Mouse (Mus musculus) R1 (cell line): ENCODE measurements around the gene Pmfbp1.

Experiments
- DNase-seq: peaks from one replicate; pipeline ENCODE4 v3.0.0-alpha.2; 2018; ENCODE audit warnings: low read depth, low spot score

The Pmfbp1 gene

DNA sequence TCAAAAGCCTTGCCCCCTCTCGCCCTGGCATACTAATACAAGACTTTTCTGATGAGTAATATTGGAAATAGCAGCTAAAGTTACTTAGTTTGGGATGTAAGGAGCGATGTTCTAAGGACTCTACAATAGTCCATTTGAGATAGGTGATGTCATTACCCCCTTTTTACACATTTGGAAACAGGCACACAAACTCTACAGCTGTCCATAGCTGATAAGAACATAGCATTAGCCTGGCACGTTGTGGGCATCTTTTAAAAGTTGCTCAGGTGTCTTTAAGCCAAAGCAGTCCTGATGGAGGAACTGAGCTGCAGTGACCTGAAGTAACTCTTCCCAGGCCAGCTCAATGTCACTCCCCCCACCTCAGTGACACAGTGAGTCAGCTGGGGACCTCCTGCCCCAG lies 97.5 kb downstream of the Pmfbp1 start:
- no peak for DNase-seq

DNA sequence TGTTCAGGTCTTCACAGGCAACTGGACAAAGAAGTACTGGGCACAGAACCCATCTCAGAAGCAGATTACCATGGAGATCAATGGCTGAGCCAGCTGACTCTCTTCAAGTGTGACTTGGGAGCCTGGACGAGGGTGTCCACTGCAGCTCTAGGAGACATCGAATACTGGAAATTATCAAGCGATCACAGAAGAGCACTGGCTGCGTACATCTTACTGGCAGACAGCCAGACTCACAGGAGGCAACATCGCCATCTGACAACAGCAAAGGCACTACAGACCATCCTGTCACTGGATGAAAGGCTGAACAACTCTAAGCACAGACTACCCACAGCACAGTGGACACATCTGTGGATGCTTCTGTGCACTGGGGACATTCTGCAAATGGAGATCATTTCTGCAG lies 98.3 kb downstream of the Pmfbp1 start:
- DNase-seq = no peak
